ENCODE assay signal across 7 mouse cellular contexts in the genomic region with DNA sequence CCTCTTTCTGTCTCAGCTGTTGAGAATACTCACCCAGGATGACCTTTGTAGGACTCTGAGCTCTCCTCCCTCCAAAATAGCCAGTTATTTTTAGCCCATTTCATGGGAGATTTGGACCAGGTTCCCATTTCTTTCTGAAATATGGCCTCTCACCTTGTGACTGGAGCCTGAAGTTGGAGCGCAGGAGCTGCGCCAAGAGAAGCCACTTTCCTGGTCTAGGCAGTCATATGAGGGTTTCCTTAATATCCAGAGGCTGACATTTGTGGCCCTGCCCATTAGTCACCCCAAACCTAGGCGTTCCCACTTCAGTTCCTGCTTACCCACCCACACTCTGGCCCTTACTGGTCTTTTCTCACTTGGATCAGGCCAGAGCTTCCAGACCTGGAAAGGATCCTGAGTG. TPM values are rescaled to one million over a fixed set of nuclear protein-coding genes. Genes with fewer than 3 reads are reported as not detected.
DNase-seq lines count a peak whose midpoint lies in the region; ATAC-seq and TF ChIP-seq lines count a peak whose summit lies in the region.

A gene (plus strand): TSS at position 308 of the 400 bp plus-strand sequence.

- DNase-seq in CH12.LX (ENCODE audit: extremely low read depth), result no peak
- peak; percentile 10 for DNase-seq in NIH3T3 (ENCODE audit: low read depth)
- no peak for DNase-seq in gonadal fat pad, adult 2 months (ENCODE audit: low read depth)
- peak; percentile 53 for DNase-seq in lung, postnatal 36 days
- DNase-seq in natural killer cell, adult 2 months (ENCODE audit: low spot score in 2 of 2), result no peak
- no peak for DNase-seq in kidney, adult 18-20 months

- no peak within 1 kb of the TSS for H3K27ac ChIP-seq in CH12.LX (ENCODE audit: insufficient read depth, low read depth)
- H3K27ac ChIP-seq in intestine, embryonic 16.5 days (ENCODE audit: low read length), result peak within 1 kb of the TSS; percentile 83

- in situ Hi-C loops in CH12.LX (cut with MboI; ENCODE audit: low pct_ligation_motif_present, low pct_unique_long_range_greater_than_20kb, low sequenced_read_pairs), result no loop called here

- H3K9me3 ChIP-seq in CH12.LX (replicated peaks; ENCODE audit: low read length), result no peaks in the 10 kb centered on the region
- no peaks in the 10 kb centered on the region for H3K9me3 ChIP-seq in intestine, embryonic 16.5 days (ENCODE audit: control insufficient read depth, low read length)

- TF ChIP-seq POLR2A in CH12.LX (IDR thresholded peaks at IDR 0.05; ENCODE audit: low read depth, low read length), result no peak

- no peaks in the 10 kb centered on the region for H3K79me2 ChIP-seq in CH12.LX (replicated peaks; ENCODE audit: control insufficient read depth, extremely low read depth, insufficient read depth, poor library complexity, severe bottlenecking)

- peak within 1 kb of the TSS; percentile 73 for H3K4me2 ChIP-seq in CH12.LX (ENCODE audit: insufficient read depth, low read depth, poor library complexity, severe bottlenecking)
- H3K4me2 ChIP-seq in intestine, embryonic 16.5 days (ENCODE audit: low read depth, low read length), result peak within 1 kb of the TSS; percentile 81

- peaks cover 0 to 17% of the 10 kb centered on the region in 2 experiments for H3K36me3 ChIP-seq in CH12.LX (replicated peaks in 1 of 2; ENCODE audit: control insufficient read depth in 1 of 2, insufficient read depth in 1 of 2, low read length in 1 of 2)
- H3K36me3 ChIP-seq in intestine, embryonic 16.5 days (ENCODE audit: control insufficient read depth, insufficient read depth, low read length), result no peaks in the 10 kb centered on the region

- dilution Hi-C loops in CH12.LX (cut with MboI; ENCODE audit: extremely low pct_ligation_motif_present, extremely low pct_unique_long_range_greater_than_20kb, low sequenced_read_pairs), result no loop called here

- peaks cover 0 to 41% of the 10 kb centered on the region in 2 experiments; a peak in 2 of 4 replicates for H3K4me1 ChIP-seq in CH12.LX (ENCODE audit: control insufficient read depth in 1 of 2, insufficient read depth in 2 of 2)
- peaks cover 13% of the 10 kb centered on the region for H3K4me1 ChIP-seq in intestine, embryonic 16.5 days (ENCODE audit: control insufficient read depth, insufficient read depth, low read length)

- TF ChIP-seq RAD21 in CH12.LX (IDR thresholded peaks at IDR 0.05; ENCODE audit: low read depth, low read length), result no peak

- no peak for TF ChIP-seq EP300 in CH12.LX (IDR thresholded peaks at IDR 0.05; ENCODE audit: low read length)

- ATAC-seq in intestine, embryonic 16.5 days, result no peak

- peak within 1 kb of the TSS; percentile 39 for H3K9ac ChIP-seq in CH12.LX (ENCODE audit: insufficient read depth, low read depth)
- H3K9ac ChIP-seq in intestine, embryonic 16.5 days (ENCODE audit: low read depth, low read length), result peak within 1 kb of the TSS; percentile 73

- peak within 1 kb of the TSS; percentile 64 to 66 (median 64) for H3K4me3 ChIP-seq in CH12.LX (replicated peaks in 1 of 3; ENCODE audit: low read depth in 2 of 3, low read length in 2 of 3, poor library complexity in 1 of 3)
- H3K4me3 ChIP-seq in intestine, embryonic 16.5 days (ENCODE audit: low read length), result peak within 1 kb of the TSS; percentile 72

- 83% methylated on average over 3 of the region's 3 CpGs for WGBS in intestine, embryonic 16.5 days

- no peak for TF ChIP-seq CTCF in CH12.LX (conservative IDR thresholded peaks at IDR 0.05 in 1 of 2, IDR thresholded peaks at IDR 0.05 in 1 of 2; ENCODE audit: low read depth in 2 of 2, low read length in 2 of 2)

- peaks cover 8% of the 10 kb centered on the region for H3K27me3 ChIP-seq in CH12.LX (replicated peaks)
- no peaks in the 10 kb centered on the region for H3K27me3 ChIP-seq in intestine, embryonic 16.5 days (replicated peaks; ENCODE audit: control insufficient read depth, insufficient read depth, low read length)

TF ChIP-seq in CH12.LX, 34 proteins besides CTCF, POLR2A, EP300 and RAD21:
- no peak for TF ChIP-seq ZC3H11A (IDR thresholded peaks at IDR 0.05; ENCODE audit: low read depth, low read length)
- no peak for TF ChIP-seq ETS1 (conservative IDR thresholded peaks at IDR 0.05; ENCODE audit: low read depth, low read length)
- TF ChIP-seq UBTF (IDR thresholded peaks at IDR 0.05; ENCODE audit: low read depth, low read length), result no peak
- no peak for TF ChIP-seq SIN3A (IDR thresholded peaks at IDR 0.05; ENCODE audit: low read length)
- no peak for TF ChIP-seq NRF1 (IDR thresholded peaks at IDR 0.05; ENCODE audit: low read depth, low read length)
- TF ChIP-seq PAX5 (IDR thresholded peaks at IDR 0.05; ENCODE audit: low read length), result no peak
- no peak for TF ChIP-seq JUND (conservative IDR thresholded peaks at IDR 0.05; ENCODE audit: low read depth, low read length)
- no peak for TF ChIP-seq ZNF384 (IDR thresholded peaks at IDR 0.05; ENCODE audit: low read depth, low read length)

RNA-seq across cellular contexts. Expression of the gene that starts here (rescaled TPM):
- total RNA-seq in CH12.LX (2012; rRNA removed) (5.0 and 5.2 TPM in 2 replicates), CH12.LX (2014; rRNA removed) (3.4 and 5.0 TPM in 2 replicates)
- polyA plus RNA-seq in CH12.LX (2012; ENCODE audit: insufficient read length, low read depth), result 8.3 and 10.0 TPM in 2 replicates
- 10.7 and 17.5 TPM in 2 replicates for polyA plus RNA-seq in gonadal fat pad, adult 2 months (2012; rRNA removed)
- polyA plus RNA-seq in intestine, embryonic 16.5 days (2015; fragmentation: Nextera tagmentation; extraction: Ambion mirVana), result 75.9 and 94.2 TPM in 2 replicates

Comparison
In these comparisons a context has a peak if more than half of its experiments do, and no peak if none do; other contexts are left out.
1. DNase-seq: peak in NIH3T3 (single experiment) and lung, postnatal 36 days (single experiment); none in CH12.LX (single experiment), gonadal fat pad, adult 2 months (single experiment), natural killer cell, adult 2 months (0 of 2) and kidney, adult 18-20 months (single experiment).